ENCODE assay signal across 21 mouse cellular contexts in genomic region chr1:178864297-178864696, GRCm38 (mm10).
"Had no signal": no experiment of that assay in that cellular context is flagged by ENCODE, and none has a peak within 500 bp of the region (broad histone marks: within the 10 kb centered on the region; RNA-seq: fewer than 3 reads in every experiment).

No protein-coding gene starts in this region.

- H3K9me3 ChIP-seq: limb, embryonic 10.5 days; limb, embryonic 13.5 days; liver, embryonic 12.5 days; liver, embryonic 15.5 days; lung, embryonic 15.5 days had no signal

- H3K4me1 ChIP-seq: liver, embryonic 12.5 days; liver, embryonic 15.5 days; lung, embryonic 15.5 days; megakaryocyte, embryonic 14.5 days had no signal

- H3K4me2 ChIP-seq: limb, embryonic 13.5 days; liver, embryonic 12.5 days; liver, embryonic 15.5 days; lung, embryonic 15.5 days had no signal

- H3K27ac ChIP-seq: limb, embryonic 10.5 days; limb, embryonic 13.5 days; liver, embryonic 12.5 days; liver, embryonic 15.5 days; lung, embryonic 15.5 days had no signal

- H3K27me3 ChIP-seq: liver, embryonic 12.5 days; liver, embryonic 15.5 days; lung, embryonic 15.5 days had no signal

- DNase-seq: kidney, adult 18-20 months; kidney, adult 9 months; kidney, postnatal 14 days; kidney, postnatal 4 days; liver; lung, adult 18-20 months; lung, postnatal 10 days; lung, postnatal 36 days; retina, postnatal 1 day; right cerebral cortex, postnatal 25 days; spleen, adult 18-20 months; thymus, adult 18-20 months; thymus, postnatal 36 days had no signal

- H3K36me3 ChIP-seq: liver, embryonic 12.5 days; liver, embryonic 15.5 days; lung, embryonic 15.5 days had no signal

- ATAC-seq: inflammation-experienced regulatory T-cells, adult 6 months; intestine, embryonic 16.5 days; liver, embryonic 12.5 days had no signal

- H3K9ac ChIP-seq: limb, embryonic 13.5 days; liver, embryonic 12.5 days; liver, embryonic 15.5 days; lung, embryonic 15.5 days had no signal

- H3K4me3 ChIP-seq: limb, embryonic 10.5 days; limb, embryonic 13.5 days; liver, embryonic 12.5 days; liver, embryonic 15.5 days; lung, embryonic 15.5 days; megakaryocyte, embryonic 14.5 days had no signal
